Mouse (Mus musculus) cerebellum, postnatal 25 days (tissue): ENCODE results near the gene Tcstv1.
"Not testable (repeated sequence)": the region's sequence is repeated elsewhere in the genome, so short reads cannot be mapped to it uniquely, and the experiment has no call there.

Experiments used
- DNase-seq, 2 experiments: peaks; one replicate each; pipeline ENCODE4 v3.0.0; 2021; ENCODE audit warnings: mixed read lengths in 2 of 2

The Tcstv1 gene

GRCm38 (mm10) chr13:119894685-119895084 is at the start of gene Tcstv1:
TSS of gene Tcstv1 (minus strand) at chr13:119894785.
- not testable (repeated sequence) for DNase-seq

GRCm38 (mm10) chr13:119929172-119929571 is 34.6 kb upstream of the Tcstv1 start, which contains the start of gene Gm21761:
TSS of gene Gm21761 (minus strand) at chr13:119929272.
- not testable (repeated sequence) for DNase-seq

- not testable (repeated sequence) for DNase-seq
Measured at GRCm38 (mm10) chr13:119924597-119925340, 30.2 kb upstream of the Tcstv1 start.

- DNase-seq, result not testable (repeated sequence)
Measured at GRCm38 (mm10) chr13:119916966-119917722, 22.6 kb upstream of the Tcstv1 start.

- DNase-seq, result not testable (repeated sequence)
Measured at GRCm38 (mm10) chr13:119916449-119916848, 21.9 kb upstream of the Tcstv1 start.

GRCm38 (mm10) chr13:119898549-119898948 is 4.0 kb upstream of the Tcstv1 start:
- DNase-seq, result not testable (repeated sequence)

GRCm38 (mm10) chr13:119886896-119887295 is 7.7 kb downstream of the Tcstv1 start:
- DNase-seq, result not testable (repeated sequence)

- DNase-seq, result not testable (repeated sequence)
Measured at GRCm38 (mm10) chr13:119864395-119864999, 30.1 kb downstream of the Tcstv1 start.

GRCm38 (mm10) chr13:119862399-119862798 is 32.2 kb downstream of the Tcstv1 start:
- DNase-seq, result not testable (repeated sequence)
